Mouse (Mus musculus): ENCODE results near the gene RPS10-NUDT3. TPM values are rescaled to one million over a fixed set of nuclear protein-coding genes. Genes with fewer than 3 reads are reported as not detected.
A peak's percentile ranks its signal among the peaks of the same experiment; 100 is the strongest.

RPS10-NUDT3 gene
- total RNA-seq, 1 experiment: not detected

- H3K4me3 ChIP-seq (ENCODE audit: insufficient read depth in 1 of 2, low read depth in 1 of 2, low read length in 2 of 2, poor library complexity in 1 of 2, severe bottlenecking in 1 of 2): no peak overlapping the region
- H3K4me1 ChIP-seq (ENCODE audit: control insufficient read depth in 2 of 2, insufficient read depth in 2 of 2, low read length in 2 of 2, poor library complexity in 1 of 2): peaks cover 1 to 15% of the 10 kb centered on the region in 2 experiments; a peak in 1 of 4 replicates
- no peak overlapping the region for H3K9ac ChIP-seq (ENCODE audit: insufficient read depth, low read depth, low read length, poor library complexity, severe bottlenecking)
- no peaks in the 10 kb centered on the region for H3K9me3 ChIP-seq (ENCODE audit: control insufficient read depth, insufficient read depth, low read depth, low read length)
- no peak for DNase-seq (ENCODE audit: low read depth, low spot score)
- in situ Hi-C loops (cut with MboI; ENCODE audit: low sequenced_read_pairs in 2 of 2, unreplicated experiment in 2 of 2): no loop called here
- H3K36me3 ChIP-seq (ENCODE audit: control insufficient read depth, insufficient read depth, low read length, poor library complexity, severe bottlenecking): no peaks in the 10 kb centered on the region
- TF ChIP-seq CHD2 (IDR thresholded peaks at IDR 0.05; ENCODE audit: low read depth, low read length): no peak
- no peak for TF ChIP-seq HCFC1 (IDR thresholded peaks at IDR 0.05; ENCODE audit: borderline replicate concordance, insufficient read depth, low read length)
- no peak for TF ChIP-seq MAFK (IDR thresholded peaks at IDR 0.05; ENCODE audit: insufficient read depth, low read depth, low read length)
- TF ChIP-seq ZNF384 (IDR thresholded peaks at IDR 0.05; ENCODE audit: low read depth, low read length): no peak
- no peak for TF ChIP-seq ZC3H11A (IDR thresholded peaks at IDR 0.05; ENCODE audit: borderline replicate concordance, low read depth, low read length)
- H3K27ac ChIP-seq (ENCODE audit: insufficient read depth, low read depth, low read length, poor library complexity, severe bottlenecking): no peak overlapping the region
These were observed 21.4 kb upstream of the RPS10-NUDT3 start for GRCm38 (mm10) chr17:27656414-27656813.

GRCm38 (mm10) chr17:27656011-27656399 lies 21.0 kb upstream of the RPS10-NUDT3 start:
- DNase-seq (ENCODE audit: low read depth, low spot score): no peak
- TF ChIP-seq MAFK (IDR thresholded peaks at IDR 0.05; ENCODE audit: insufficient read depth, low read depth, low read length) (no peak), CHD2 (IDR thresholded peaks at IDR 0.05; ENCODE audit: low read depth, low read length) (no peak), ZNF384 (IDR thresholded peaks at IDR 0.05; ENCODE audit: low read depth, low read length) (no peak), ZC3H11A (IDR thresholded peaks at IDR 0.05; ENCODE audit: borderline replicate concordance, low read depth, low read length) (no peak), HCFC1 (IDR thresholded peaks at IDR 0.05; ENCODE audit: borderline replicate concordance, insufficient read depth, low read length) (no peak)
- no peaks in the 10 kb centered on the region for H3K36me3 ChIP-seq (ENCODE audit: control insufficient read depth, insufficient read depth, low read length, poor library complexity, severe bottlenecking)
- in situ Hi-C loops (cut with MboI; ENCODE audit: low sequenced_read_pairs in 2 of 2, unreplicated experiment in 2 of 2): no loop called here
- H3K9me3 ChIP-seq (ENCODE audit: control insufficient read depth, insufficient read depth, low read depth, low read length): no peaks in the 10 kb centered on the region
- H3K9ac ChIP-seq (ENCODE audit: insufficient read depth, low read depth, low read length, poor library complexity, severe bottlenecking): no peak overlapping the region
- H3K27ac ChIP-seq (ENCODE audit: insufficient read depth, low read depth, low read length, poor library complexity, severe bottlenecking): no peak overlapping the region
- peak overlapping the region; percentile 68 to 72 for H3K4me3 ChIP-seq (ENCODE audit: insufficient read depth in 1 of 2, low read depth in 1 of 2, low read length in 2 of 2, poor library complexity in 1 of 2, severe bottlenecking in 1 of 2)
- H3K4me1 ChIP-seq (ENCODE audit: control insufficient read depth in 2 of 2, insufficient read depth in 2 of 2, low read length in 2 of 2, poor library complexity in 1 of 2): peaks cover 1 to 15% of the 10 kb centered on the region in 2 experiments; a peak in 1 of 4 replicates

- Histone ChIP-seq H3K27ac (ENCODE audit: insufficient read depth, low read depth, low read length, poor library complexity, severe bottlenecking) (no peak within 1 kb of the TSS), H3K4me3 (ENCODE audit: insufficient read depth in 1 of 2, low read depth in 1 of 2, low read length in 2 of 2, poor library complexity in 1 of 2, severe bottlenecking in 1 of 2) (peak within 1 kb of the TSS; percentile 68 to 72), H3K9me3 (ENCODE audit: control insufficient read depth, insufficient read depth, low read depth, low read length) (no peaks in the 10 kb centered on the region), H3K4me1 (ENCODE audit: control insufficient read depth in 2 of 2, insufficient read depth in 2 of 2, low read length in 2 of 2, poor library complexity in 1 of 2) (peaks cover 1 to 15% of the 10 kb centered on the region in 2 experiments; a peak in 1 of 4 replicates), H3K9ac (ENCODE audit: insufficient read depth, low read depth, low read length, poor library complexity, severe bottlenecking) (peak within 1 kb of the TSS; percentile 39), H3K36me3 (ENCODE audit: control insufficient read depth, insufficient read depth, low read length, poor library complexity, severe bottlenecking) (no peaks in the 10 kb centered on the region)
- TF ChIP-seq ZNF384 (IDR thresholded peaks at IDR 0.05; ENCODE audit: low read depth, low read length) (no peak), CHD2 (IDR thresholded peaks at IDR 0.05; ENCODE audit: low read depth, low read length) (no peak), HCFC1 (IDR thresholded peaks at IDR 0.05; ENCODE audit: borderline replicate concordance, insufficient read depth, low read length) (no peak), ZC3H11A (IDR thresholded peaks at IDR 0.05; ENCODE audit: borderline replicate concordance, low read depth, low read length) (no peak), MAFK (IDR thresholded peaks at IDR 0.05; ENCODE audit: insufficient read depth, low read depth, low read length) (no peak)
- no peak for DNase-seq (ENCODE audit: low read depth, low spot score)
- in situ Hi-C loops (cut with MboI; ENCODE audit: low sequenced_read_pairs in 2 of 2, unreplicated experiment in 2 of 2): no loop called here
These were observed 20.3 kb upstream of the RPS10-NUDT3 start, which contains the start of gene Pacsin1 for GRCm38 (mm10) chr17:27655089-27656010. Gene Pacsin1, plus strand, starts transcription at chr17:27655509.

GRCm38 (mm10) chr17:27653253-27653959 lies 18.4 kb upstream of the RPS10-NUDT3 start:
- H3K4me3 ChIP-seq (ENCODE audit: insufficient read depth in 1 of 2, low read depth in 1 of 2, low read length in 2 of 2, poor library complexity in 1 of 2, severe bottlenecking in 1 of 2): no peak overlapping the region
- peaks cover 1 to 15% of the 10 kb centered on the region in 2 experiments; a peak in 1 of 4 replicates for H3K4me1 ChIP-seq (ENCODE audit: control insufficient read depth in 2 of 2, insufficient read depth in 2 of 2, low read length in 2 of 2, poor library complexity in 1 of 2)
- no peaks in the 10 kb centered on the region for H3K9me3 ChIP-seq (ENCODE audit: control insufficient read depth, insufficient read depth, low read depth, low read length)
- H3K27ac ChIP-seq (ENCODE audit: insufficient read depth, low read depth, low read length, poor library complexity, severe bottlenecking): no peak overlapping the region
- TF ChIP-seq ZC3H11A (IDR thresholded peaks at IDR 0.05; ENCODE audit: borderline replicate concordance, low read depth, low read length) (no peak), ZNF384 (IDR thresholded peaks at IDR 0.05; ENCODE audit: low read depth, low read length) (no peak), MAFK (IDR thresholded peaks at IDR 0.05; ENCODE audit: insufficient read depth, low read depth, low read length) (no peak), HCFC1 (IDR thresholded peaks at IDR 0.05; ENCODE audit: borderline replicate concordance, insufficient read depth, low read length) (no peak)
- H3K9ac ChIP-seq (ENCODE audit: insufficient read depth, low read depth, low read length, poor library complexity, severe bottlenecking): no peak overlapping the region
- in situ Hi-C loops (cut with MboI; ENCODE audit: low sequenced_read_pairs in 2 of 2, unreplicated experiment in 2 of 2): no loop called here
- no peak for DNase-seq (ENCODE audit: low read depth, low spot score)
- no peaks in the 10 kb centered on the region for H3K36me3 ChIP-seq (ENCODE audit: control insufficient read depth, insufficient read depth, low read length, poor library complexity, severe bottlenecking)
